Mouse (Mus musculus) embryonic facial prominence, embryonic 12.5 days (tissue): ENCODE results near the gene Slc44a2. TPM values are rescaled to one million over a fixed set of nuclear protein-coding genes. Genes with fewer than 3 reads are reported as not detected.

Experiments
- ATAC-seq: fragments of 200-750 bp; cut with Nextera tagmentation; 2 replicates; pipeline ENCODE4 v1.8.0; 2017; ENCODE audit not compliant: insufficient number of reproducible peaks, insufficient read depth, low FRiP score, low TSS enrichment
- H3K27ac ChIP-seq: fragments of 300-500 bp; sonication (generic); 2 replicates; pipeline ENCODE4 v1.5.1; 2016; ENCODE audit warnings: mild to moderate bottlenecking
- H3K27me3 ChIP-seq: fragments of 300-500 bp; sonication (generic); 2 replicates; pipeline ENCODE4 v1.6.1; 2016; ENCODE audit warnings: mild to moderate bottlenecking, moderate library complexity
- H3K36me3 ChIP-seq: fragments of 300-500 bp; sonication (generic); 2 replicates; pipeline ENCODE4 v1.6.1; 2016; ENCODE audit warnings: mild to moderate bottlenecking
- H3K4me1 ChIP-seq: fragments of 300-500 bp; sonication (generic); 2 replicates; pipeline ENCODE4 v1.6.1; 2016
- H3K4me2 ChIP-seq: fragments of 300-500 bp; sonication (generic); replicated peaks from 2 replicates; pipeline ENCODE4 v1.6.1; 2016; ENCODE audit warnings: mild to moderate bottlenecking, moderate library complexity
- H3K4me3 ChIP-seq: fragments of 300-500 bp; sonication (generic); 2 replicates; pipeline ENCODE4 v1.5.1; 2016; ENCODE audit warnings: mild to moderate bottlenecking
- H3K9ac ChIP-seq: fragments of 300-500 bp; sonication (generic); 2 replicates; pipeline ENCODE4 v1.6.1; 2016; ENCODE audit warnings: mild to moderate bottlenecking, moderate library complexity
- H3K9me3 ChIP-seq: fragments of 300-500 bp; sonication (generic); 2 replicates; pipeline ENCODE4 v1.6.1; 2016; ENCODE audit warnings: mild to moderate bottlenecking, moderate library complexity
- WGBS: fragments of 180-500 bp; shearing (Covaris S2); methylation state at CpG from one replicate; pipeline ENCODE4 v1.1.7; 2016; 5-methylcytosine and 5-hydroxymethylcytosine counted together
- polyA plus RNA-seq: library from polyadenylated mRNA; unstranded; fragments of >200 nt; fragmentation: Nextera tagmentation; extraction: Ambion mirVana; gene quantifications from 2 replicates; pipeline ENCODE4 v1.2.1, GENCODE M21; 2016

The Slc44a2 gene
- polyA plus RNA-seq, 1 experiment from 2014 or later, result 117 TPM

- 91% methylated on average over 3 of the region's 3 CpGs for WGBS
- H3K36me3 ChIP-seq, result peaks cover 97% of the 10 kb centered on the region
Observed at GRCm38 (mm10) chr9:21395692-21396091, 75.2 kb downstream of the Slc44a2 start.

GRCm38 (mm10) chr9:21397170-21397569, 76.7 kb downstream of the Slc44a2 start:
- Histone ChIP-seq H3K4me2 (no peak overlapping the region), H3K4me1 (no peaks in the 10 kb centered on the region), H3K9ac (no peak overlapping the region), H3K4me3 (no peak overlapping the region), H3K9me3 (no peaks in the 10 kb centered on the region), H3K36me3 (peaks cover 96% of the 10 kb centered on the region), H3K27me3 (no peaks in the 10 kb centered on the region), H3K27ac (no peak overlapping the region)
- ATAC-seq, result no peak
- WGBS, result 94% methylated on average over 3 of the region's 3 CpGs

More at GRCm38 (mm10) chr9:21395692-21396091, 75.2 kb downstream of the Slc44a2 start:
- H3K27ac ChIP-seq, result no peak overlapping the region
- H3K9me3 ChIP-seq, result no peaks in the 10 kb centered on the region
- no peak overlapping the region for H3K4me3 ChIP-seq
- H3K27me3 ChIP-seq, result no peaks in the 10 kb centered on the region
- no peak for ATAC-seq
- no peak overlapping the region for H3K4me2 ChIP-seq
- H3K9ac ChIP-seq, result no peak overlapping the region
- H3K4me1 ChIP-seq, result no peaks in the 10 kb centered on the region

GRCm38 (mm10) chr9:21401042-21401441, 80.5 kb downstream of the Slc44a2 start:
- H3K27ac ChIP-seq, result no peak overlapping the region
- no peaks in the 10 kb centered on the region for H3K9me3 ChIP-seq
- no peak overlapping the region for H3K9ac ChIP-seq
- ATAC-seq, result no peak
- no peak overlapping the region for H3K4me3 ChIP-seq
- H3K4me1 ChIP-seq, result no peaks in the 10 kb centered on the region
- 92% methylated on average over 9 of the region's 9 CpGs for WGBS
- no peak overlapping the region for H3K4me2 ChIP-seq
- H3K36me3 ChIP-seq, result peaks cover 95% of the 10 kb centered on the region
- H3K27me3 ChIP-seq, result no peaks in the 10 kb centered on the region

GRCm38 (mm10) chr9:21402764-21403253, 82.3 kb downstream of the Slc44a2 start:
- no peak for ATAC-seq
- Histone ChIP-seq H3K36me3 (peaks cover 92% of the 10 kb centered on the region), H3K4me3 (no peak overlapping the region), H3K4me1 (no peaks in the 10 kb centered on the region), H3K9ac (no peak overlapping the region), H3K4me2 (no peak overlapping the region), H3K9me3 (no peaks in the 10 kb centered on the region), H3K27ac (no peak overlapping the region), H3K27me3 (no peaks in the 10 kb centered on the region)
- 89% methylated on average over 11 of the region's 11 CpGs for WGBS

- ATAC-seq, result no peak
Observed at GRCm38 (mm10) chr9:21403745-21404144, 83.2 kb downstream of the Slc44a2 start.

More at GRCm38 (mm10) chr9:21403745-21404144, 83.2 kb downstream of the Slc44a2 start:
- Histone ChIP-seq H3K27me3 (no peaks in the 10 kb centered on the region), H3K36me3 (peaks cover 82% of the 10 kb centered on the region), H3K4me1 (no peaks in the 10 kb centered on the region), H3K4me3 (no peak overlapping the region), H3K9me3 (no peaks in the 10 kb centered on the region), H3K9ac (no peak overlapping the region), H3K27ac (no peak overlapping the region), H3K4me2 (no peak overlapping the region)
- WGBS, result 94% methylated on average over 5 of the region's 5 CpGs

Other genes with a start within 250 kb of the Slc44a2 start
- gene Gm49373, start 247.6 kb upstream of the Slc44a2 start, polyA plus RNA-seq, result 1.3 and 1.5 TPM in 2 replicates
- 54.8 and 59.3 TPM in 2 replicates for gene Fdx1l, start 247.1 kb upstream of the Slc44a2 start, polyA plus RNA-seq
- gene Gm38431, start 228.7 kb upstream of the Slc44a2 start, polyA plus RNA-seq, result 2.3 TPM in 2 replicates
- 61.5 and 64.3 TPM in 2 replicates for gene Raver1, start 228.7 kb upstream of the Slc44a2 start, polyA plus RNA-seq
- 13.9 and 17.4 TPM in 2 replicates for gene Tyk2, start 189.5 kb upstream of the Slc44a2 start, polyA plus RNA-seq
- gene Cdc37, start 170.7 kb upstream of the Slc44a2 start, polyA plus RNA-seq, result 335 and 342 TPM in 2 replicates
- gene Pde4a, start 155.0 kb upstream of the Slc44a2 start, polyA plus RNA-seq, result 5.6 and 7.2 TPM in 2 replicates
- 61.3 and 68.7 TPM in 2 replicates for gene Keap1, start 81.3 kb upstream of the Slc44a2 start, polyA plus RNA-seq
- gene S1pr5, start 72.3 kb upstream of the Slc44a2 start, polyA plus RNA-seq, result 0.42 and 0.64 TPM in 2 replicates
- gene Atg4d, start 55.4 kb upstream of the Slc44a2 start, polyA plus RNA-seq, result 33.6 and 33.9 TPM in 2 replicates
- gene Kri1, start 32.7 kb upstream of the Slc44a2 start, polyA plus RNA-seq, result 16.8 and 17.9 TPM in 2 replicates
- 51.7 and 52.5 TPM in 2 replicates for gene Cdkn2d, start 29.3 kb upstream of the Slc44a2 start, polyA plus RNA-seq
- gene Ap1m2, start 8.4 kb upstream of the Slc44a2 start, polyA plus RNA-seq, result 15.8 and 18.2 TPM in 2 replicates
- 277 and 284 TPM in 2 replicates for gene Ilf3, start 47.2 kb downstream of the Slc44a2 start, polyA plus RNA-seq
- gene Qtrt1, start 91.1 kb downstream of the Slc44a2 start, polyA plus RNA-seq, result 48.7 and 50.2 TPM in 2 replicates
- 75.3 and 76.7 TPM in 2 replicates for gene Dnm2, start 104.2 kb downstream of the Slc44a2 start, polyA plus RNA-seq
- gene Tmed1, start 189.6 kb downstream of the Slc44a2 start, polyA plus RNA-seq, result 113 and 115 TPM in 2 replicates
- 3.9 and 5.7 TPM in 2 replicates for gene AB124611, start 205.5 kb downstream of the Slc44a2 start, polyA plus RNA-seq
- gene Carm1, start 226.2 kb downstream of the Slc44a2 start, polyA plus RNA-seq, result 79.5 and 86.8 TPM in 2 replicates